Mouse (Mus musculus) c-Kit-positive CD71-positive TER-119-negative erythroid progenitor cells, embryonic 14.5 days (primary cell): Measurements from ENCODE around the gene Cd34.

Source experiments
- DNase-seq: peaks from one replicate; pipeline ENCODE4 v3.0.0-alpha.2; 2013; ENCODE audit warnings: low read depth

Gene Cd34

DNA sequence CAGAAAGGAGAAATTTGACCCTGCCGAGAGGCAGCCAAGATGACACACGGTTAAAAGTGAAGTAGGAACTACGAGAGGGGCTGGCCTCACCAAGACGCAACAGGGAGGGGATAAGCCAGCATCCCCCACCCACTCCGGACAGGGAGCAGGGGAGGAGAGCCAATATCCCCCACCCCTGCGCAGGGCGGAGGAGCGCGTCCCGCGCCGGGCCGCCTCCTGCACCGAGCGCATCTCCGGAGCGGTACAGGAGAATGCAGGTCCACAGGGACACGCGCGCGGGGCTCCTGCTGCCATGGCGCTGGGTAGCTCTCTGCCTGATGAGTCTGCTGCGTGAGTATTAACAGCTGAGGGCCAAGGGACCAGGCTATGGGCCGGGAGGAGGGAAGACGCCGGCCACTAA, at the start of gene Cd34:
Gene Cd34 (plus strand): TSS at position 105 of the 400 bp plus-strand sequence.
- no peak for DNase-seq

DNA sequence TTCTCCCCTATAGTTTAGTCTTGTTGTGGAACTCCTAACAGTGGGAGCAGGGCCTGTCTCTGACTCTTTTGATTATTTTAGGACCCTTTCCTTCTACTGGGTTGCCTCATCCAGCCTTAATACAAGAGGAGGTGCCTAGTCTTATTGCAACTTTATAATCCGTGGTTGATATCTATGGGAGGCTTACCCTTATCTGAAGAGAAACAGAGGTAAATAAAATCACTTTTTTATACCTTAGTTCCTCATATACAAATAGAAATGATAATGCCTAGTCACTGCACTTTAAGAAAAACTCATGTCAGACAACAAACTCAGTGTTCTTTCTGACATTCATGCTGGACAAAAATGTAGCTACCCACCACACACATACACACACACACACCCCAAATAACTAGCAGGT, 44.1 kb upstream of the Cd34 start:
- no peak for DNase-seq

DNA sequence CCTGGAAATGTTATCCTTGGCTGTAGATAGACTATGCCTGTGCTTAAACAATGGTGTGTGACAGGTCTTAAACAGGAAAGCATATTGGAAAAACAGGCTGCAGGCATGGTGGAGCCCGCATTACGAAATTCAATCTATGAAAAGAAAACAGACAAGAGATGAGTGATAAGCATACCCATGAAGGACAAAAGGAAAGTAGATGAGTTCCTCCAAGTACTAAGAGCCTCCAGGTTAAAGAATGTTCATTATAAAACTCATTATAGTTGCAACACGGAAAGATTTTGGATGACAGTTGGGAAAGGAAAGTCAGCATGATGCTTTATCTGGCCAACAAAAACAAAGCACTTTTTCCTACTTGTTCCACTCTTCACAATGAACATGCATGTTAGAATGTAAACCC, 43.3 kb upstream of the Cd34 start:
- DNase-seq, result no peak

DNA sequence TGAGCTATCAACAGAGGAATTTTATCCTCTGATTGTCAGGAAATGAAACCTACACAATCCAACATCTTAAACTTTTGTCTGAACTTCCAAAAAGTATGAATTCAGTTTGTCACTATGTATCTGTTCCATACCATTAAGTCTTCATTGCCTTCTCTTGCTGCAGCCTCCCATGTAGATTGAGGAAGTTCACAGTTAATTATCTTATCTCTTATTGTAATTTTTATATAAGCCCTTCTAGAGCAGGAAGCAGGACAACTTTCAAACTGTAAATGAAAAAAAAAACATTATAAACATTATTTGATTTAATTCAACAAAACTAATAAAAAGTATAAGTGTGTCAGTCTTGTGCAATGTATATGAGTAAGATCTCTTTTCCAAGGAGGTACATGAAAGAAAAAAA, 37.5 kb upstream of the Cd34 start:
- no peak for DNase-seq

DNA sequence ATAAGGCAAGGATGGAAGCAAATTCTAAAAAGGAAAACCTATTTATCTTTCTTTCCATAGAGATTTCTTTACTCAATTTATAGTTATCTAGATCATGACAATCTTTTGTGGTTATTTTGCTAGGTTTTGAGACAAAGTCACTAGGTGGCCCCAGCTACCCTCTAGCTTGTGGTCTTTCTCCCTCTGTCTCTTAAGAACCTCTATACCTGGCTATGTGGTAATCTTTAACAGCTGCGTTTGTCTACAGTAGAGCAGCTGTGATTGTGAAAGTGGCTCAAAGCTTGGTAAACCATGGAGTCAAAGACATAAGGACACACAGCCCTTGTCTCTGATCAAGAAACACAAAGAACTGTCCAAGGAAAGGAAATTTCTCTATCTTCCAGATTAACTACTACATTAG, 36.8 kb upstream of the Cd34 start:
- DNase-seq, result no peak

DNA sequence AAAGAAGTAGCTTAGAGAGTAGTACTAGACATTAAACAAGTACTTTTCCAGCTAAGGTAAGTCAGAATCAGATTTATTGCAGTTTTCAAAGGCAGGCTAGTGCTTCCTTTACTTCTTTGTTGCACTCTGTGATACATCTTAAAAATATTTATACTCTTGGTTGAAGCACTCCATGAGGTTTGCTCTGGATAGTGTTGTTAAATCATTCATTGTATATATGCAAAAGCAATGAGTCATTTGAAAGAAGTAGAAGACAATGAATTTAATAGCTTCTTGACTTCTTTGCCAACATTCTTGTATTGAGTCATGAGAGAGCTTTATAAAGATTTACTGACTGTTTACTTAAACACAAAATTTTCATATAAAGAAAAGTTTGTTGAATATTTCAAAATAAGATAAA, 29.7 kb upstream of the Cd34 start:
- DNase-seq, result no peak

DNA sequence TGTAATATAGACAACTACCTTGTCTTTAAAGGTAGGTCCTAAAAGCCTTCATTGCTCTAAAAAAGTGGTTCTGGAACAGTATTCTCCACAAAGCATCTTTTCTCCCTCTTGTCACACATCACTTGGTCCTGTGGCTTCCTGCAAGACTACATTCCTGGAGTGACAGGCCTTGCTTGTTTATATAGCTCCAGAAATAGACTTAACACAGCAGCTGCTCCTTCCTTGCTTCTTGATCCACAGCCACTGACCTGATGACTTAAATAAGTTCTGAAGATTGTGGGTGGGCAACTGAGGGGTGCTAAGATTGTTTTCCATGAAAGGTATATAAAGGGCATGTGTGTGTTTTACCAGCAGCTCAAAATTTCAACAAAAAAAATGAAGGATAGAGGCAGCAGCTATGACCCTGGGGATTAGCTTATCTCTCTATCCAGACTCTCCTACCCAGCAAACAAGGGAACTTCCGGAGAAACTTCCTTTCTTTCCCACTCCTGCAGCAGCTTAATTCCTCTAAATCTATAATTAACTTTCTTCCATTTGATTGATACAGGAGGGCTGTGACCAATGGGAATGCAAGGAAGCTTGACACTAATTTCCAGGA, 12.8 kb upstream of the Cd34 start:
- DNase-seq, result no peak

DNA sequence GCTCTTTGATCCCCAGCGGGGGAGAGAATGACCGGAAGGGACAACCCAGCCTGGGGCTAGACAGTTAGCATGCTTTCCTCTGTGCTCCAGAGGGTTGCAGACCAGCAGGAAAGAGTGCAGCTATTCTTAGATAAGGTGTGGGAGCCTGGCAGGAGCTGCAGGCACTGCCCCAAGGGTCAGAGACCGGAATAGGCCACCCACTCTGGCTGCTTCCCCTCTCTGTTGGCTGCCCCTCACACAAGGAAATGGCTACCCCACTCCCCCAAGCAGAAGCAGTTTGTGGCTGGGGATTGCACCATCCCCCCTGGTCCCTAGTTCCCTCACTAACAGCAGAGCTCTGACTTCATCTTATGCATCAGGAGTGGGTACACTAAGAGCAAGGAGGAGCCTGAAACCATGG, 10.7 kb upstream of the Cd34 start:
- no peak for DNase-seq

DNA sequence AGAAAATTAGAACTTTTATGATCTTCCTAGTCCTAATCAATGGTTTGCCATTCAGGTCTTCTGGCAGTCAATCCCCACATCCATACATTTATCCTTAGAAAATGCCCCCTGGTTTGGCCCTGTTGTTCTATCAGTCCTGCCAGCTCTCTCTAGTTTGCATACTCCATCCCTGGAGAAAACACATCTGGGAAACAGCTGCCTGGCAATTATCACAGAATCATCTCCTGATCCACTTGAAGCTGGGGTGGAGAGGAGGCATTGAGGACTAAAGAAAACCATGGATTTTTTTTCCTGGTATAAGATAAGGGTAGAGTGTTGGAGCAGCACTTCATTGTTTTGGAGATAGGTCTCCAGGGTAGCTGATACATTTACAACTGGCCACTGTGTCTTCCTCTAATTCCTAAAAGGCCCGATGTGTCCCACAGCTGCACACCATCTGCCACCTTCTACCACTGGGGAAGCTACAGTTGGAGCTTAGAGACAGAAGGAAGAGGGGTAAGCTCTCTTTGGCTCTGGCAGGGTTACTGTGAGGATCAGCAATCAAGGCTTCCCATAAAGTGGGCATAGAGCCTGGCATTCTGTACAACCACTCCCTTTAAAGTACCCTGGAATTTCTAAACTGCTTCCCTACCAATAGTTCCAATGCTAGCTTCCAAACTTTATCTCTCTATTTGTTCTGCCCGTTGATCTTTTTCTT, 9.2 kb upstream of the Cd34 start:
- DNase-seq, result no peak

DNA sequence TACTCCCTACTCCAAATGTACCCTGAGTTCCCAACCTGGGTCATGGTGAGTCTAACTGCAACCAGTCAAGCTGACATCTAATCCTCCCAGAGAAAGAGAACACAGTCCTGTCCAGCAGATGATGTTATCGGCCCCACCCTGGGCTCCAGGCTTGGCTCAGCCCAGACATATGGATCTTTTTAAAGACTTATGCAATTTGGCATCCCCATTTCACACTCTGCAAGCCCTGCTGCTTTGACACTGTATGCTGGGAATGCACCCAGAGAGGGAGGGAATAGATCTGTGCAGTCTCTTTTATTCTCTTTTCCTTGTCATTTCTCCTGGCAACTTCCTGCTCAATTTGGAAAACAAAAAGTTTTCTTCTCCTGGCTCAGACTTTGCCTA, 8.7 kb upstream of the Cd34 start:
- no peak for DNase-seq

DNA sequence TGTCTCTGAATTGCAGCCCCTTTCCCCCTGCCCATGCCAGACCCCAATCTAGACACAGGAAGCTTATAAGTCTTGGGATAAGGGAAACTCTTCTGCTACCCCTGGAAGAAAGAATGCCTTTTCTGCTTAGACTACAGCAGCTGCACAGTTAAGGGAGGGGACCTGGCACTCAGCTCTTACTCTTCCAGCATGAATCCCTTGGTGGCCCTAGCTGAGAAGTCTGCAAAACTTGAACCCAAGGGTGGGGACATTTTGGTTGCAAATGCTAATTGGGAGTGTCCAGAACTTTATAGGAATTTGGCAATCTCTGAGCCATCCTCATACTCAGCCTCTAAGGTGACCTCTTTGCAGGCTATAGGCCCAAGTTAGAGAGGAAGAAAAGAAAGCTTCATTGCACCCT, 7.9 kb upstream of the Cd34 start:
- no peak for DNase-seq

DNA sequence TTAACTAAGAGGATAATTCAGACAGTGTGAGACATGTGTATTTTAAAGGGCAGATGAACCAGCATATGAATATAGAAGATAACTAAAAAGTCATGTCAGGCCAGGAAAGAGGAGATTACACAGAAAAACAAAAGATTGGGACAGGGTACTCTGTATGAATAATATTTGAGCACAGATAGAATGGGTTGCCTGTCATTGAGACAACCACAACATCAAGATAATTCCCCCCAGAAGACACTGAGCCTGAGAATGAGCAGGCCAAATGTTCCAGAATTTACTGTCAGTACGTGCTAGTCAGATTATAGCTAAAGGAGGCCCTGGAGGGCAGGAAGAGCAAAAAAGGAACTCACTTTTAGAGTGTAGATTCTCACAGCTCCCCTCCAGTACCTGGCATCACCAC, 3.3 kb upstream of the Cd34 start:
- no peak for DNase-seq

DNA sequence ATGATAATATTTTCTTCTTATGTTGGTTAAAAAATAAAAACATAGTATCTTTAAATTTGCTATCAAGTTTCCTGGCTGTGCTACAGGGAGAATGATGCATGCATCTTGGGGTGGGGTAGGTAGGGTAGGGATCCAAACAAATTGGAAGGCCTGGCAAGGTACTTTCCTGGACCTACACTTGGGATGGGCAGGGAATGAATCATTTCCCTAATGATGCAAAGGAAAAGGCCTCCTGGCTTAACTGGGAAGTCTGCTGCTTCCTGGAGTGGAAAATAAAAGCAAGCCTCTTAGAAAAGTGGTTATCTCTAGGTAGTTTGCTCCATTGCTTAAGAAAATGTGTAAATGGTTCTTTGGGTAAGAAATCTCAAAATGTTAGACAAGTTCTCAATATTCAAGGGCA, 2.9 kb downstream of the Cd34 start:
- no peak for DNase-seq

DNA sequence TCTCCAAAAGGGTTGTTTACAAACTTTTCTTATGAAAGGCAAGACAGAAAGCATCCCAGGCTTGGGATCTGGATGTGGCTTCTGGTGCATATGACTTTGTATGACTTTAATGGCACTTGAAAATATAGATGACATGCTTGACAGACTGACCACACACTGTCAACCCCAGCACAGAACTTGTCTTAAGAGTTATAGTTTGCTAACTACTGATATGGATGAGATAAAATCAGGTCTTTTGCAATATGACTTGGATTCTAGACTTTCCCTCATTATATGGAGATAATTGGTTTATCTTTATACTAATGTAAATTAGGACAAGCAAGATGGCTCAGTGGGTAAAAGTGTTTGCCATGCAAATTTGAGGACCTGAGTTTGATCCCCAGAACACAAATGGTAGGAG, 4.3 kb downstream of the Cd34 start:
- no peak for DNase-seq

DNA sequence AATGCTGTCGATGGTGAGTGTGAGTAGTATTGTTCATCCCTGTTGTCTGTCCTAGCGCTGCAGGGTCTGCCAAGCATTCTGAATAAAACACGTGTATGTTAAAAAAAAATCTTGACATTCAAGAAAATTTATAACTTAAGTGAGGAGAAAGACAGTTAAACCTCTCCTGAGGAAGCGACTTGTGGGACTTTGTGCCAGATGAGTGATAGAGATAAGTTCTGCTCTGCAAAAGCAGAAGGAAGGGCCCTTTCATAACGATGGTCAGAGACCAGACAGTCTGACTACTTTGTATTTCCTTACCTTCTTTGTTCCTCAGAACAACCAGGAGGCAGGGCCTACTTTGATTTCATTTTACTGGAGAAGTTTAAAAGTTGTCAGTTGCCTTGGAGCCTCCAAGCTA, 4.9 kb downstream of the Cd34 start:
- no peak for DNase-seq

DNA sequence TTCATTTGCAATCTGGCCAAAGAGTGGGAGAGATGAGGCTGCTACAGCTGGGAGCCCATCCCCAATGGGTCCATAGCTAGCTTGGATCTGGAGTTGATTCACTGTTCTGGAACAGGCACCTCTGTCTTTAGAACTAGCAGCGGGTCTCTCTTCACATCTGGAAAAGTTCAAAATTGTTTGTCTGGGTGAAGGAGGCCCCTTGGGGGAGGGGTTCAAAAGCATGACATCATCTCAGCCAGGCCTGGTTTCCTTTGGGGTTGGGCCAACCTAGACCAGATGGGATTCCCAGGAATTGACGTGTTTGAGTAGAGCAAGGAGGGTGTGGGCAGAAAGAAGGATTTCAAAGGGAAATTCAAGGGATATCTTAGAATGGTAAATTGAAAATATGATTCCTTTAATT, 6.8 kb downstream of the Cd34 start:
- no peak for DNase-seq

DNA sequence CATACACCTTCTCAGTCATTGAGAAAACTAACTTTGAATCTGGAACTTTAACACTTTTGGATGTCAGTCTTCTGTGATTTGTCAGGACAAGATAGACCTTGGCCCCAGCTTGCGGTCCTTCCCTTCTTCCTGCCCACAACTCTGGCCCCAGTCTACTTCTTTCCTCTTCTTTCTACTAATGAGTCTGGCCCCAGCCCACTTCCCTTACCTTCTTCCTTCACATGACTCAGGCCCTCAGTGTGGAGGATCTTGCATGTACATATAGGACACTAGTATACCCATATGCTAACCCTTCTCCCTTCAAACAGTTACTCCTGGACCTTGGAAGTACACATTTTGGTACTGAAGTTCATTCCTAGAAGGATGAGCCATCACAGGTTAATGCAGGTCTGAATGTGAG, 7.8 kb downstream of the Cd34 start:
- DNase-seq, result no peak

DNA sequence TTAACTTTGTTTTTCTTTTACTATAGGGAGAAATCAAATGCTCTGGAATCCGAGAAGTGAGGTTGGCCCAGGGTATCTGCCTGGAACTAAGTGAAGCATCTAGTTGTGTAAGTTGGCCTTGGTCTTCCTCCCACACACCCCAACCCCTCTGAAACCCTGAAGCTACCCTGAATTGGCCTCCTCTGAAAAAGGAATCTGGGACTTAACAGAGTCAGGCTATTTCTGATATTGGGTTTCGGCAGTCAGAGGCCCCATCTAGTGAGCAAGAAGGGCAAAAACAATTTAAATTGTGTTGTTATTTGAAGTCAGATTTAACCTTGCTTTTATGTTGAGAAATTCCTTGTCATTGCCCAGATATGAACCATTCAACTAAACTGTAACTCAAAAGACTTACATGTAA, 12.3 kb downstream of the Cd34 start:
- no peak for DNase-seq

DNA sequence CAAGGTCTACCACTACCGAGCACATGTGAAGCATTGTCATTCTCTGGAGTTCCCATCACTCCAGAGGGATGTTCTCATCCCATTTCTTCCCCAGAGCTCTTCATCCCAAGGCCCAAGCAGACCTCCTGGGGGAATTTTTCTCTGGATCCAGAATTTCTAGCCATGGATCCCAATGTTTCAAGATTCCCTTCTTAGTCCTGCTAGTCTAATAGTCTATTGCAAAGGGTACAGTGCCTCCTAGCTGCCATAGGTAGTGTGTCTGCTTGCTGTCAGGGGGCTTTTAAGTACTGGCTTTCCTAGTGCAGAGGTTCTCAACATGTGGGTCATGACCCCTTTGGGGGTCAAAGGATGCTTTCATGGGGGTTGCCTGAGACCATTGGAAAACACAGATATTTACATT, 14.3 kb downstream of the Cd34 start:
- no peak for DNase-seq

DNA sequence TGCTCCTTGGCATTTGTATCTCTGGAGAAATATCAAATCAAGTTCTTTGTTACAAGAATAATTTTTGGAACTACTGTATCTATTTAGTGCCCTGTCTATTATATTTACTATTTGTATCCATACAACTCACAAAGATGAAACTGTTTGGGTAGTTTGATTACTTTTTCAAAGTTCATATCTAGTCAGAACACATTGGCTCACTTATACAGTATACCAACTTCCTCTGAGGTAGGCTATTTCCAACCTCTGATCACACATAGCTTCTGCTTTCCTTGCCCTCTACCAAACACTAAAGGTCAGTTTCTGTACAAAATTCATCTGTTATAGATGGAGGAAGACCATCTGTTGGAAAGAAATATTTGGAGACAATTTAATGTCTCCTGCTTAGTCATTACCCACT, 16.1 kb downstream of the Cd34 start:
- no peak for DNase-seq

DNA sequence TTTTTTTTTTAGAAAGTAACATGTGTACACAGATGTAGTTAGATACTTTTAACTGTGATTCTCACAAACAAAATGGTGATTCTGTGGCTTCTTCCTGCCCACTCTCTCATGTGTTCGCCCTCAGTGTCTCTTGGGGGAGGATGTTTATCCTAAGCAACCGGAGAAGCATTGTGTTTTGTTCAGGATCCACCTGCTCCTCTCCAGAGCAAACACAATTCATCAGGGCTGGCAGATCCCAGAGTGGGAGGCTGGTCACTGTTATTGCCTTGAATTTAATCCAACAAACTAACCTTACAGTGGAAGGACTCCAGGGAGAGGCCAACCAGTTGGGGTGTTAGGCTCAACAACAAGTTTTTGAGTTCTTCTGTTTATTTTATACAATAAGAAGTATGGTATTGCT, 17.1 kb downstream of the Cd34 start:
- no peak for DNase-seq

DNA sequence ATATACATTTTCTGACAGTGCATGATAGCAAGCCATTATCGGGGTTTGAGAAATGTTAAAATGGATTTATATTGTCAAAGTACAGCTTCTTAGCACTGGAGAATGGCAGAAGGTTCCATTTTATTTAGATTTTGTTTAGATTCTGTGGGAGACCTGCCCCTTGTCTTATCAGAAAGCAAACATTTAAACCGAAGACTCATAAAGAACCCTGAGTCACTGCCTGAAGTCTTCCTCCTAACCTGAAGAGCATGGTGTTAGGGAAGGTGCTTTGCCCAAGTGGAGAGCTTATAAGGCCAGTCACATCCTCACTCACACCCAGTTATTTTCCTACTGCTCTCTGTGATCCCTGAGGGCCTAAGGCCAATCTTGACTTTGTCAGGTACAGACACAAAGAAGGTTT, 18.4 kb downstream of the Cd34 start:
- DNase-seq, result no peak

DNA sequence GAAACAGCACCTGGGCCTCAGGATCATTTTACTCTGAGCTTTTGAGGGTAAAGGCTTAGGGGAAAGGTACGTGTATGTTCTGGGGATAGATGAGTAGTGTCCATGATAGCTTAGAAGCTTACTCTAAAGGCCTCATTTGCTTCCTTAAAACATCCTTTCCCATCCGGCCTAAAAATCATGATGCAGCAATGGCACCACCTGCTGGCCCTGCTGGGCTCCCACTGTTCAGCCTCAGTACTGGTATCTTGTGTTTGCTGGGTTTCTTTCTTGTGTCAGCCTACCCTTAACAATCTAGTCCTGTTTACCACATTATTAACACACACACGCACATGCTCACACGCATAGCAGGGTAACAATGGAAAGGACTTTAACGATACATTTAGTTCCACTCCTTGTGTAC, 23.6 kb downstream of the Cd34 start:
- no peak for DNase-seq

DNA sequence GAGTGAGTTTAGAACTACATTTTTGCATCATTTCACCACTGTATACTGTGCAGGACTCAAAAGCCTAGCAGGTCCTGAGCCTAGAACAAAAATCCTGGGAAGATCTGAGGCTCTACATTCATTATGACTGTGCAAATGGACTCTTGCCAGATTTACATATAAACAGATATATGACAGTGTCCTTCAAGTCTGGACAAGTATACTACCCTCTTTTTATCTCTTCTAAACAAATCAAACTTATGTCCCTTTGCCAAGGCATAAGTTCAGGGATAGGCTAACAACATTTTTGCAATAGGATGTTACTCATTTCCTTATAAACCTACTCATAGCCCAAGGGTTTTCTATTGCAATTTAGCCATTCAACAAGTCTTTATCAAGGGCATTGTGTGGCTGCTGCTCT, 24.1 kb downstream of the Cd34 start:
- no peak for DNase-seq

DNA sequence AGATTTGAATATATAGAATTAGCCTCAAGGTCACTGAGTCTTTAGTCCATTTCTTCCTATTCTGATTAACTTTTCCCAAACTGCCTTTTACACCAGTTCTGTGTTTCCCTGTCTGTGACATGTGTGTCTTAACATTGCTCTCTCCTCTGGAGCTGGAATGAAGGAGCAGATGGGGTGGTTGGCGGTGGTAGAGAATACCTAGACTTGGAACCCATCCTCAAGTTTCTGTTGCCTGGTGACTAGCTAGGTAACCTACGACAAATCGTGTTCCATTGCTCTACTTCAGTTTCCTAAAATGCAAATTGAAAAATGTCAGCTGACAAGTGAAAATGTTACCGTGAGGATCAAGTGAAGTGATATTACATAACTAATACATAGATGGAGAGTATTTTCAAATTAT, 33.4 kb downstream of the Cd34 start:
- DNase-seq, result no peak
